Mouse (Mus musculus) testis, adult 2 months (tissue): ENCODE data around the gene Abcc9.

Experiments
- CTCF ChIP-seq: fragments of 200-500 bp; IDR thresholded peaks from 2 replicates; pipeline ENCODE4 v1.5.1; 2012; ENCODE audit warnings: low read depth, mild to moderate bottlenecking, inconsistent platforms, low read length, moderate library complexity; ENCODE audit not compliant: control insufficient read depth, insufficient read depth, insufficient replicate concordance
- POLR2A ChIP-seq: fragments of 200-500 bp; IDR thresholded peaks from 2 replicates; pipeline ENCODE4 v1.6.1; 2012; ENCODE audit warnings: low read depth, mild to moderate bottlenecking, inconsistent platforms, low read length, moderate library complexity; ENCODE audit not compliant: control insufficient read depth

GRCm38 (mm10) chr6:142558076-142558475 lies 144.0 kb downstream of the Abcc9 start:
- TF ChIP-seq CTCF, result no peak
- no peak for TF ChIP-seq POLR2A
